Mouse (Mus musculus): ENCODE measurements around the gene Olfr320. TPM values are rescaled to one million over a fixed set of nuclear protein-coding genes. Genes with fewer than 3 reads are reported as not detected.
"Not testable (repeated sequence)": the region's sequence is repeated elsewhere in the genome, so short reads cannot be mapped to it uniquely, and the experiment has no call there.

The Olfr320 gene
- not detected for total RNA-seq (2021)
- long read RNA-seq, experiment 1 = 0 reads
- long read RNA-seq, experiment 2 = 0 reads

- DNase-seq (ENCODE audit: low spot score) = no peak
Measured at GRCm38 (mm10) chr11:58680799-58681198, at the start of gene Olfr320. Gene Olfr320, plus strand, starts transcription at chr11:58681099.

GRCm38 (mm10) chr11:58634878-58635277 lies 46.0 kb upstream of the Olfr320 start:
- DNase-seq (ENCODE audit: low spot score) = no peak

GRCm38 (mm10) chr11:58636376-58636977 lies 44.4 kb upstream of the Olfr320 start:
- DNase-seq (ENCODE audit: low spot score) = peak; percentile 41

- peak; percentile 48 for DNase-seq (ENCODE audit: low spot score)
Measured at GRCm38 (mm10) chr11:58638176-58638701, 42.7 kb upstream of the Olfr320 start.

GRCm38 (mm10) chr11:58640272-58640867 lies 40.5 kb upstream of the Olfr320 start, which contains the start of gene Trim58:
Gene Trim58, plus strand, starts transcription at chr11:58640465.
- no peak for DNase-seq (ENCODE audit: low spot score)

GRCm38 (mm10) chr11:58641057-58641456 lies 39.8 kb upstream of the Olfr320 start:
- no peak for DNase-seq (ENCODE audit: low spot score)

- no peak for DNase-seq (ENCODE audit: low spot score)
Measured at GRCm38 (mm10) chr11:58641638-58642358, 39.1 kb upstream of the Olfr320 start.

- peak; percentile 10 for DNase-seq (ENCODE audit: low spot score)
Measured at GRCm38 (mm10) chr11:58643350-58643749, 37.5 kb upstream of the Olfr320 start.

GRCm38 (mm10) chr11:58655151-58655550 lies 25.7 kb upstream of the Olfr320 start:
- DNase-seq (ENCODE audit: low spot score) = no peak

- DNase-seq (ENCODE audit: low spot score) = no peak
Measured at GRCm38 (mm10) chr11:58658596-58658995, 22.3 kb upstream of the Olfr320 start, which contains the start of gene Olfr322. Gene Olfr322, plus strand, starts transcription at chr11:58658782.

GRCm38 (mm10) chr11:58669252-58669651 lies 11.6 kb upstream of the Olfr320 start:
- DNase-seq (ENCODE audit: low spot score) = no peak

- DNase-seq (ENCODE audit: low spot score) = no peak
Measured at GRCm38 (mm10) chr11:58671825-58672224, 9.1 kb upstream of the Olfr320 start.

GRCm38 (mm10) chr11:58698862-58699261 lies 18.0 kb downstream of the Olfr320 start, which contains the start of gene Olfr319:
Gene Olfr319, plus strand, starts transcription at chr11:58699162.
- DNase-seq (ENCODE audit: low spot score) = no peak

- DNase-seq (ENCODE audit: low spot score) = no peak
Measured at GRCm38 (mm10) chr11:58709086-58709485, 28.2 kb downstream of the Olfr320 start.

- not testable (repeated sequence) for DNase-seq (ENCODE audit: low spot score)
Measured at GRCm38 (mm10) chr11:58717723-58718122, 36.8 kb downstream of the Olfr320 start.

- no peak for DNase-seq (ENCODE audit: low spot score)
Measured at GRCm38 (mm10) chr11:58719701-58720100, 38.8 kb downstream of the Olfr320 start.

GRCm38 (mm10) chr11:58723914-58724313 lies 43.0 kb downstream of the Olfr320 start, which contains the start of gene Olfr318:
Gene Olfr318, minus strand, starts transcription at chr11:58724014.
- DNase-seq (ENCODE audit: low spot score) = no peak

GRCm38 (mm10) chr11:58727896-58728650 lies 47.2 kb downstream of the Olfr320 start:
- not testable (repeated sequence) for DNase-seq (ENCODE audit: low spot score)

GRCm38 (mm10) chr11:58733372-58733771 lies 52.5 kb downstream of the Olfr320 start:
- no peak for DNase-seq (ENCODE audit: low spot score)

Measured in gastrocnemius, adult 18-20 months (tissue).